Mouse (Mus musculus) kidney, postnatal 10 days (tissue): ENCODE measurements around the gene Prok1.
A peak's percentile ranks its signal among the peaks of the same experiment; 100 is the strongest.

ENCODE experiments used
- DNase-seq: peaks from one replicate; pipeline ENCODE4 v3.0.0; 2021; ENCODE audit warnings: mixed read lengths

Prok1 gene

GRCm38 (mm10) chr3:107233945-107234344 is 5.6 kb downstream of the Prok1 start:
- DNase-seq: no peak

GRCm38 (mm10) chr3:107233351-107233813 is 6.1 kb downstream of the Prok1 start:
- peak; percentile 89 for DNase-seq

- DNase-seq: no peak
Observed at GRCm38 (mm10) chr3:107231202-107231601, 8.3 kb downstream of the Prok1 start.

- no peak for DNase-seq
Observed at GRCm38 (mm10) chr3:107230527-107230926, 9.0 kb downstream of the Prok1 start, which contains the start of gene A630076J17Rik. TSS of gene A630076J17Rik (plus strand) at chr3:107230614.

- DNase-seq: peak; percentile 26
Observed at GRCm38 (mm10) chr3:107229822-107230221, 9.7 kb downstream of the Prok1 start.

- DNase-seq: no peak
Observed at GRCm38 (mm10) chr3:107229221-107229620, 10.3 kb downstream of the Prok1 start.

GRCm38 (mm10) chr3:107225820-107226219 is 13.7 kb downstream of the Prok1 start:
- no peak for DNase-seq

- no peak for DNase-seq
Observed at GRCm38 (mm10) chr3:107223230-107223629, 16.3 kb downstream of the Prok1 start.

- no peak for DNase-seq
Observed at GRCm38 (mm10) chr3:107221608-107222007, 17.9 kb downstream of the Prok1 start, which contains the start of gene Cym. TSS of gene Cym (minus strand) at chr3:107221732.

- no peak for DNase-seq
Observed at GRCm38 (mm10) chr3:107218572-107218971, 20.9 kb downstream of the Prok1 start.

GRCm38 (mm10) chr3:107217101-107217480 is 22.4 kb downstream of the Prok1 start:
- DNase-seq: no peak

GRCm38 (mm10) chr3:107216400-107217100 is 23.0 kb downstream of the Prok1 start:
- DNase-seq: no peak

GRCm38 (mm10) chr3:107214606-107215005 is 24.9 kb downstream of the Prok1 start:
- DNase-seq: no peak

GRCm38 (mm10) chr3:107207625-107208253 is 31.8 kb downstream of the Prok1 start:
- peak; percentile 13 for DNase-seq

GRCm38 (mm10) chr3:107206490-107207150 is 32.9 kb downstream of the Prok1 start:
- no peak for DNase-seq

GRCm38 (mm10) chr3:107205994-107206393 is 33.5 kb downstream of the Prok1 start:
- peak; percentile 88 for DNase-seq

GRCm38 (mm10) chr3:107205170-107205569 is 34.3 kb downstream of the Prok1 start:
- DNase-seq: no peak

GRCm38 (mm10) chr3:107204413-107204812 is 35.1 kb downstream of the Prok1 start:
- DNase-seq: no peak

GRCm38 (mm10) chr3:107201310-107202180 is 38.0 kb downstream of the Prok1 start:
- no peak for DNase-seq

GRCm38 (mm10) chr3:107188226-107188899 is 51.1 kb downstream of the Prok1 start:
- peak; percentile 48 for DNase-seq

GRCm38 (mm10) chr3:107187022-107187421 is 52.5 kb downstream of the Prok1 start:
- DNase-seq: no peak

- no peak for DNase-seq
Observed at GRCm38 (mm10) chr3:107185597-107185996, 53.9 kb downstream of the Prok1 start.
